Mouse (Mus musculus): ENCODE measurements around the gene 3425401B19Rik.

DNA sequence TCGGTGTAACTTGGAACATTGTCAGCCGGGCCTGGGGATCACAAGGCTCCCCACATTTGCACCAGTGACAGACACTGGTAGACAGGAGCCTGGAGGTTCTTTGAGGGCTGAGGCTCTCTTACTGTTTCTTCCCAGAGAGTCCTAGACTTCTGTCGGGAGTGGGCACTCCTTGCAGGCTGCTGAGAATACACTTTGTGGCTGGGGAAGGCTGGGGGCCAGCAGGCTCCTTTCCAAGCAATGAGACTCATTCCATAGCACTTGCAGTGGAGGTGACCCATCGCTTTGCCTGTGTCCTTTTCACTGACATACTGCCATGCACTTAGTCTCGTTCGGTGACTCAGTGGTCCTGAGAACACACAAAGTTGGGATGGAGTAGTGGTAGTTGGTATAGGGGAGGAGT, 30.0 kb upstream of the 3425401B19Rik start:
- TF ChIP-seq CTCF (conservative IDR thresholded peaks at IDR 0.05 in 1 of 2, IDR thresholded peaks at IDR 0.05 in 1 of 2; ENCODE audit: low read depth in 2 of 2, low read length in 2 of 2) = no peak
- TF ChIP-seq HCFC1 (IDR thresholded peaks at IDR 0.05; ENCODE audit: low read depth, low read length) = no peak
- TF ChIP-seq POLR2A (IDR thresholded peaks at IDR 0.05; ENCODE audit: low read depth, low read length) = no peak
- no peak for TF ChIP-seq ZC3H11A (IDR thresholded peaks at IDR 0.05; ENCODE audit: low read depth, low read length)
- no peak for TF ChIP-seq E2F4 (IDR thresholded peaks at IDR 0.05; ENCODE audit: insufficient replicate concordance, low read depth, low read length)
- no peak for TF ChIP-seq MXI1 (IDR thresholded peaks at IDR 0.05; ENCODE audit: low read depth, low read length)
- no peak for TF ChIP-seq IRF4 (IDR thresholded peaks at IDR 0.05; ENCODE audit: low read depth, low read length)
- no peak for TF ChIP-seq MAX (IDR thresholded peaks at IDR 0.05; ENCODE audit: low read length)
- no peak for TF ChIP-seq ZMIZ1 (IDR thresholded peaks at IDR 0.05; ENCODE audit: low read depth, low read length)

Measured in CH12.LX (cell line).